Mouse (Mus musculus) adrenal gland, postnatal 25 days (tissue): Measurements from ENCODE around the gene Slc23a2. TPM values are rescaled to one million over a fixed set of nuclear protein-coding genes. Genes with fewer than 3 reads are reported as not detected.
A peak's percentile ranks its signal among the peaks of the same experiment; 100 is the strongest.

ENCODE experiments used
- DNase-seq: peaks from one replicate; pipeline ENCODE4 v3.0.0; 2021; ENCODE audit warnings: mixed read lengths
- total RNA-seq: library from RNA; stranded (reverse); gene quantifications from 2 replicates; pipeline ENCODE4 v1.2.3, GENCODE M21; 2021

The Slc23a2 gene
- total RNA-seq, 1 experiment from 2014 or later, result 61.4 TPM

DNA sequence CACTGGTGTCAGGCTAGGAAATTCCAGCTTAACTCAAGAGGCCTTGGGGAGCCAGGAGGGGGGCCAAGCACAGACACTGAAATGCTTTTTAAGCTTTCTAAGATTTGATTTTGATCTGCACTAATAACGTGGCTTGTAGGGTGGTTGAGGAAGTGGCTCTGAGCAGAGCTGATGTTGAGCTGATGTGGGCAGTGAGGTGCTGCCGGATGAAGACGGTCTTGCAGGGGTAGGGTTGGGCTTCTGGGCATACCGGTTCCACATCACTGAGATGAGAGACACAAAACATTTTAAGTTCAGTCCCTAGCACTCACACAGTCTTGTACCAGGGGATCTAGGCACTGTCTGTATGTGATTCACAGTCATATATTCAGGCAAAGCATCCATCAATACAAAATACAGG, 46.5 kb downstream of the Slc23a2 start:
- no peak for DNase-seq

GRCm38 (mm10) chr2:132096582-132096981, 48.3 kb downstream of the Slc23a2 start:
- peak; percentile 43 for DNase-seq

- DNase-seq, result no peak
Observed at GRCm38 (mm10) chr2:132095821-132096220, 49.1 kb downstream of the Slc23a2 start.

- DNase-seq, result no peak
Observed at GRCm38 (mm10) chr2:132094441-132095230, 50.3 kb downstream of the Slc23a2 start.

- DNase-seq, result no peak
Observed at GRCm38 (mm10) chr2:132093739-132094138, 51.2 kb downstream of the Slc23a2 start.

- no peak for DNase-seq
Observed at GRCm38 (mm10) chr2:132093298-132093697, 51.6 kb downstream of the Slc23a2 start.

- no peak for DNase-seq
Observed at GRCm38 (mm10) chr2:132092722-132093121, 52.2 kb downstream of the Slc23a2 start.

- no peak for DNase-seq
Observed at GRCm38 (mm10) chr2:132091749-132092148, 53.2 kb downstream of the Slc23a2 start.

DNA sequence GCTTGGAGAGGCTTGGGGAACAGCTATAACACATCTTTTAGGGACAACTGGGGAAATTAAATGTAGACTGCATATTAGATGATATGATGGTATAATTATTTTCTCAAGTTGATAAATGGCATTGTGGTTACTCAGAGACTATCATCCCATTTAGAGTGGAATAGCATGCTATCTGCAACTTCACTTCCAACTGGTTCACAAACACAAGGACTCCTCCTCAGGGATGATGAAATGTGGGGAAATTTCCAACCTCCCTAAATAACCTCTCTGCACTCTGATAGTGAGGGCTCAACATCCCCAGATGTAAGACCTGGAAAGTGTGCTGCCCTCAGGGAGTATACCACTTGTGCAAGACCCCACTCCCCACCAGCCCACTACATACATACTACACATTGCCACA, 60.1 kb downstream of the Slc23a2 start:
- no peak for DNase-seq

- peak; percentile 42 for DNase-seq
Observed at GRCm38 (mm10) chr2:132084396-132084795, 60.5 kb downstream of the Slc23a2 start.

- DNase-seq, result no peak
Observed at GRCm38 (mm10) chr2:132079139-132079538, 65.8 kb downstream of the Slc23a2 start.

DNA sequence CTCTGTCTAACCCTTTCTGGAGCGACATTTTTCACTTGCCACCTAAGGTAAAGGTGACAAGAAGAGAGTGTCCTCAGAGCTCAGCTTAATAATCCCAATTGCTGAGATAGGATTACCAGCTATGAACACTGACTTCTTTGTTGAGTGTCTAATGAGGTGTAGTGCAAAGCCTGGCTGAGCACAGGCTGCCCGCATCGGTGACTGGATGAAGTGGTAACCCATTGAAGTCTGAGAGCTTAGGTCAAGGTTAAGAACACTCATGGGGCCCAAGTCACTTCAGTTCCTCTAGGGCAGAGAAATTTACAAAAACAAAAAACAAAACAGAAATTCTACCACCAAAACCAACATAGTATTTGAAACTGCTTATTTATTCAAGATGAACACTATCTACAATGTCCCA, 71.9 kb downstream of the Slc23a2 start:
- no peak for DNase-seq

- no peak for DNase-seq
Observed at GRCm38 (mm10) chr2:132069985-132070735, 74.7 kb downstream of the Slc23a2 start.

GRCm38 (mm10) chr2:132064185-132064831, 80.6 kb downstream of the Slc23a2 start:
- no peak for DNase-seq

DNA sequence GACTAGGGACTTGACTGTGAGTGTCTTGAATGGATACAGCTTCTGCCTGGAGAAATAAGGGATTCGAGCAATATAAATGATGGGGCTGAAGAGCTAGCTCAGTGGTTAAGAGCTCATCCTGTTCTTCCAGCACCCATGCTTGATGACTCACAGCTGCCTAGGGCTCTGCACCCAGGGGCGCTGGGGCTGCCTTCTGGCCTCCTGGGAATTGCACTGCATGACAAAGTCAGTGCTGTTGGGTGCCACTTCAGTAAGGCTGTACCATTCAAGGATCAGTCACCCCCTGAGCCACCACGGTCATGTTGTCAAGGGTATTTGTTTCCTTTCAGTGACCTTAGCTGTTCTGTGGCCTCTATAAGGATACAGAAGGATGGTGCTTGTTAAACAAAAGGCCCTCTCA, 81.1 kb downstream of the Slc23a2 start:
- DNase-seq, result no peak

GRCm38 (mm10) chr2:132061884-132062283, 83.0 kb downstream of the Slc23a2 start:
- DNase-seq, result no peak

- DNase-seq, result no peak
Observed at GRCm38 (mm10) chr2:132059919-132060318, 85.0 kb downstream of the Slc23a2 start.

DNA sequence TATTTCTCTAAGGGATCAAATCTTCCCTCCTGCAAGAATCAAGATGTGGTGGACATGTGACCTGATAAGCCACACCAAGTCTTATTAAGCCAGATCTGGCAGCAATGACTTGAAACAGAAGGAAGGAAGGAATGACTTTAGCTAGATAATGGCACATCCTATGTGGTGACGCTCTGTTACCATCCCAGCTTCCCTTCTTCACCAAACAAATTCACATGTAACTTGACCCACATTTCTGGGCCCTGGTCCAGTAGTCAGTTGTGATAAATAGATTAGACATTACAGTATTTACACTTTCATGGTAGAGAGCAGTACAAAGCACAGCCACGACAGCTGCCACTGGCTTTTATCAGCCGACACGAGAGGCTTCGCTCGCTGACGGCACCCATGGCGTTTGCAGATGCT, 89.6 kb downstream of the Slc23a2 start:
- DNase-seq, result no peak

DNA sequence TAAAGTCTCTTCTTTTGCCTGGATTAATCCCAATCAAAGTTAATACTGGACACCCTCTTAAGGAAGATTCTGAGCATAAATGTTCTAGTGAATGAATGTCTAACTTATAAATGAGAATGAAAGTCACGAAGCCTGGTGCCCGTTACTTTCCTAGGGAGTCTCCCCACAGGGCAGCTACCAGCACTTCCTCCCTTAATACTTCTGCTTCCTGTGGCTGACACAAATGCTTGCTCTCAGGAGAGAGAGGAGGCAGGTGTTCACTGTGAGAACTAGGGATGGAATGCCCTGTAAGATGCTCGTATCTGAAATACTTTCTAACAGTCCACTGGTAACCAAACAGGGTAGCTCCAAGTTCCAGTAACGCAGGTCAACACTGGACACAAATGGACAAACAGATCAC, 91.1 kb downstream of the Slc23a2 start:
- no peak for DNase-seq

GRCm38 (mm10) chr2:132051798-132052197, 93.1 kb downstream of the Slc23a2 start:
- no peak for DNase-seq

DNA sequence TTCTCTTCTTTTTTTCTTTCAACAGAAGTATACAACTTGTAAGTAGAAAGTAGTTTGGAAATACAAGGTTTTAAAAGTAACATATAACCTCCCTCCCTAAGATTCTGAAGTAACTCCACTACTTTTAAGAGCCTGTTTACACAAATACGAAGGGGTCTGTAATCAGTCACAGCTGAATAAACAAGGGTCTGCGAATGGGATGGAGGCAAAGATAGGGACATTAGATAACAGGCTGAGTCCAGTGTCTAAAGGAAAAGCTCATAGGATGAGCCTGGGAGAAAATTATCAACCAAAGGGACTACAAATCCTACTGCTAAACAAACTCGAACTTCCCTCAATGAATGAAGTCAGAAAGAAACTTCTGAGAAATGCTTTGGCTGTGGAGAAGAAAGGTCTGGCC, 95.0 kb downstream of the Slc23a2 start:
- DNase-seq, result no peak

DNA sequence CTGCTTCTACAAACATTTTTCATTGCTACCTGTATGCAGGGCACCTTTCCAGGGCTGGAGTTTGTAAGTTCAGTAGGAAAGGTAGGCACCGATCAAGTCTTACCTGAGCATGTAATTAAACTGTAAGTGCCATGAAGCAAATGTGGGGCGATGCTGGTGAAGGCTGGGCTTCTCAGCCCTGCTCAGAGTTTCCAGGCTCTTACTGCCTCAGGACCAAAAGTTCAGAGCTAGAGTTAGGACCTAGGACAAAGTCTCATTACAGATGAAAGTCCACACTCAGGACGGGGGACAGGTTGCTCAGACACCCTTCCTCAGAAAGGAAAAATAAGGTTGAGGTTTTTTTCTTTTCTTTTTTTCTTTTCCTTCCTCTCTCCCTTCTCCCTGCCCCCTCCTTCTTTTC, 95.4 kb downstream of the Slc23a2 start:
- no peak for DNase-seq

DNA sequence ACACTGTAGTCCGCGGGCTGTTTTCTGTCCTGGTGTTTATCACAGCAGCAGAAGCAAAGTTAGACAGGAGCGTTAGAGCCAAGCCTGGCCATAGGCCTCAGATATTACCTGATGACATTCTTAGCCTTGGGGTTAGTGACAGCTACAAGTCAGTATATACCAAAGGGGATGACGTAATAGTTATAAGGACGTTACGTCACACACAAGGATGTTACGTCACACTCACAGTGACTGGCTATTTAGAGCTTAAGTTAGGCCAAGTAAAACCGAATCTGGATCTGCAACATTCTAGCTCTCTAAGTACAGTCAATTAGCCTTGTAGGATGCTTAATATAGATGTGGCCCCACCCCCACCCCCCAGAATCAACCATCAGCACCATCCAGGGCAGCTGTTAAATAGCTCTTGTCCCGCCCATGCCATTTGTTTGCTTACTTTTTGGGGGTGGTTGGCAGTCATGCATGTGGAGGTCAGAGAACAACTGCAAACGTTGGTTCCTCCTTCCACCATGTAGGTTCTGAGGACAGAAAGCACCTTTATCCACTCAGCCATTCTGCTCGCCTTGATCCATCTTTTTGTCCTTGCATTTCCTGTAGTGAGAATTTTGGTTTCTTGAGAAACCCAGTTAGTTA, 96.7 kb downstream of the Slc23a2 start:
- no peak for DNase-seq
